Mouse (Mus musculus): ENCODE data around the gene Adcy3. TPM values are rescaled to one million over a fixed set of nuclear protein-coding genes. Genes with fewer than 3 reads are reported as not detected.

Gene Adcy3
- polyA plus RNA-seq (2012) = 2.7 and 3.5 TPM in 2 replicates

DNA sequence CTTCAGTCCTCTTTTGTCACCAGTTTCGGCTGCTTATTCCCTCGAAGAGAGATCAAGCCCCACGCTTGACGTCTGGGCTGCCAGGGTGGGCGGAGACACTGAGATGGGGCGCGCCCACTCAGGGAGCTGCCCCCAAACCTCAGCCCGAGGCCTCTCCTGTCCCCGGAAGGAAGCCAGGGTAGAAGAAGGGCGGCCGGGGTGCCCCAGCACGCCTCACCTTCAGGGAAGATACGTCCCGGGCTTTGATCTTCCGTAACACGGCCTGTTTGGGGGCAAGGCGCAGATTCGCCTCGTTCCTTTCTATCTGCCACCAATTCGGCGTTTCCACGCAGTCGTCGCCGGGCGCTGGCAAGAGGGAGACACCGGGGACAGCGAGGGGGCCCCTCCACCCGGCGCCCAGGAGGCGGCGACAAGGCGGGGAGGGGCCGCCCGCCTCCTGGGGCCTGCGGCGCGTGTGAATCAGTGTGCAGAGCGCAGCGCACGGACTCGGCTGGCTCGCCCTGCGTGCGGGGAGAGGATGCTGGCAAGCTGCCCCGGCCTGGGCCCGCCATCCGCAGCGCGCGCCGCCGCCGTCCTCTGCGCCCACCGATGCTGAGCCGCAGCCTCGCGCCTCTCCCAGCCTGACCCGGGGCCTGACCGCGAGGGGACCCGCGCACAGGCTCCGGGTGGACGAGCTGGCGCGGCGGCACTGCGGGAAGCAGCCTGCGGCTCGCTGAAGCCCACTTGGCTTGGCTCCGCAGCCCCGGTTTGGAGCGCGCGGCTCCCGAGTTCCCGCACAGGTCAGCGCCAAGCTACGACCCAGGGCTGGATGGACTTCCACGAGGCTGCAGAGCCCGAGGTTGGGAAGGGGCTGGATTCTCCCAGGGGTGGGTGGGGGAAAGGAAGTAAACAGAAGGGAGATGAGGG is at the start of gene Adcy3:
TSS of gene Adcy3 (plus strand) at position 163 of the 906 bp plus-strand sequence.

DNA sequence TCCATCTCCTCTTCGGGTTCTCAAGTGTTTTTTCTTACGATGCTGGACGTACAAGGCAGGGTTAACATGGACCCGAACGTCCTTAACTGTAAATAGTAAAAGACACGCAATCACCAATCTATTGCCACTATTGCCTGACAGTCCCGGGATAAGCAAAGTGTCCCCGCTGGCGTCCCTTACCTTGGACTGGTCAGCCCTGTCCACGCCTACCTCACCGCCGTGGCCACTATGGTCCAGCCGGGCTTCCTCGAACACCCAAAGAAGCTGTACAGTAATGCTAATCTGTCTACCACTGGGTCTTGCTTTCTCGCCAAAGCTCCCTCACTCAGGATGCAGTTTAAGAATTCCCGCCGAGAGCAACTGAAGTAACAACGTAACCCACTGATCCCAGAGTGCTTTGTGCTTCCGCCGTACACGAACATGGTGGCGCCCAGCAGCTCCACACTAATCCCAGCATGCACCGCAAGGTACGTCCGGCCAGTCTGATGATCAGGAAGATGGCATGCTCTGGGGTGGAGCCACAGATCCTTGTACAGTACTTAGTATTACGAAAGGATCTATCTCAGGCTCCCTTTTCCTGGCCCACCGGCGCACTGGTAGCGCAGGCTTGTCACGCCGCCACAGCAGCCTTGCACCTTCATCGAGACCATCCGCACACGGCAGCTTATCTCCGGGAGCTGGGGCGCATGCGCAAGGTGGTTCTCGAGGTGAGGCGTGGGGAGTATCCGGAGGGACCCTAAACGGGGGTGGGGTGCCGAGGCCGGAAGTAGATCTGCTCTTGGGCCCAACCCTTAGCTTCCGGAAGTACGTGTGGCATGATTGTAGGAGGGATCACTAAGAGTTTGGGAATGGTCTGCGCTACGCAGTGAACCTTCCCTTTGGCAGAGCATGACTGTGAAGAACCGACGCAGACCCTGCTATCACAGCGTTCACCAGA is 100.9 kb downstream of the Adcy3 start, which contains the start of the genes Ptrhd1 and Cenpo:
TSS of gene Ptrhd1 (plus strand) at position 456 of the 937 bp plus-strand sequence.
TSS of gene Cenpo (minus strand) at position 723 of the 937 bp plus-strand sequence.

Other genes with a start within 250 kb of the Adcy3 start
- 1.8 and 2.2 TPM in 2 replicates for gene Pomc, start 178.2 kb upstream of the Adcy3 start, polyA plus RNA-seq (2012)
- 0.19 and 0.73 TPM in 2 replicates for gene Efr3b, start 94.2 kb upstream of the Adcy3 start, polyA plus RNA-seq (2012)
- 6.5 and 7.9 TPM in 2 replicates for gene Dnajc27, start 50.5 kb upstream of the Adcy3 start, polyA plus RNA-seq (2012)
- gene Ptrhd1, start 100.9 kb downstream of the Adcy3 start, polyA plus RNA-seq (2012) = 4.7 and 4.8 TPM in 2 replicates
- 4.0 and 4.3 TPM in 2 replicates for gene Cenpo, start 101.2 kb downstream of the Adcy3 start, polyA plus RNA-seq (2012)